Mouse (Mus musculus): Measurements from ENCODE around the gene Ctdsp1.

DNA sequence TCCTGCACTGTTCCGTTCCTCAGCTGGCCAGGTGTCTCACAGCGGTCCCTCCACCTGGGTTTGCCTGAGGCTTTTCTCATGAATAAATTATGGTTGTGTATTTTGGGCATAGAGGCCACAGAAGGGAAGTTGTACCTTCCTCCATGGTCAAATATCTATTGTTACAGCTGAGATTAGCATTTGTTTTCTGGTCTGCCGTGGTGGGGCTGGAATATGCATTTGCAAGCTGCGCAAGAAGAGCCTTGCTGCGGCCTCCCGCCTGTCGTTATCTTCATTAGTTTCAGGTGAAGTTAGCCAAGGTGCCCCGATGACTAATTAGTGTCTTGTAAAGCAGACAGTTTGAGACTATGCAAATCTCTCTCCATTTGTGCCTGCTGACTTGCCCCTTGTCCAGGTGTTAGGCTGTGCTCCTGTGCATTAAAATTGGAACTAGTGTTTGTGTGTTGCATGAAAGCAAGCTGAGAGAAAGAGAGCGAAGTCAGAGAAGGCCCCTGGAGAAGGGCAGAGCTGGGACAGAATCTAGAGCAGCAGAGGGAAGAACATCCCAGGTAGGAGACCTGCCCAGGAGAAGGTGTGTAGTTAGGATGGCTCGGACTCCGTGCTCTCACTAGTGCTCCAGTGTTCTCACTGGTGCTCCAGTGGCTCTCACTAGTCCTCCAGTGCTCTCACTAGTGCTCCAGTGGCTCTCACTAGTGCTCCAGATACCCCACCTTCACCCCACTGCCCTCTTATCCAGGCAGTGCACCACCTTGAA lies 47.0 kb upstream of the Ctdsp1 start:
- TF ChIP-seq CTCF (IDR thresholded peaks at IDR 0.05; ENCODE audit: low read depth, low read length) = no peak
- no peak for TF ChIP-seq POLR2A (IDR thresholded peaks at IDR 0.05; ENCODE audit: borderline replicate concordance, low read depth, low read length)

Measured in bone marrow macrophage, adult 2 months (primary cell).